8 mouse cellular contexts compared by ENCODE assay signal in the genomic region with DNA sequence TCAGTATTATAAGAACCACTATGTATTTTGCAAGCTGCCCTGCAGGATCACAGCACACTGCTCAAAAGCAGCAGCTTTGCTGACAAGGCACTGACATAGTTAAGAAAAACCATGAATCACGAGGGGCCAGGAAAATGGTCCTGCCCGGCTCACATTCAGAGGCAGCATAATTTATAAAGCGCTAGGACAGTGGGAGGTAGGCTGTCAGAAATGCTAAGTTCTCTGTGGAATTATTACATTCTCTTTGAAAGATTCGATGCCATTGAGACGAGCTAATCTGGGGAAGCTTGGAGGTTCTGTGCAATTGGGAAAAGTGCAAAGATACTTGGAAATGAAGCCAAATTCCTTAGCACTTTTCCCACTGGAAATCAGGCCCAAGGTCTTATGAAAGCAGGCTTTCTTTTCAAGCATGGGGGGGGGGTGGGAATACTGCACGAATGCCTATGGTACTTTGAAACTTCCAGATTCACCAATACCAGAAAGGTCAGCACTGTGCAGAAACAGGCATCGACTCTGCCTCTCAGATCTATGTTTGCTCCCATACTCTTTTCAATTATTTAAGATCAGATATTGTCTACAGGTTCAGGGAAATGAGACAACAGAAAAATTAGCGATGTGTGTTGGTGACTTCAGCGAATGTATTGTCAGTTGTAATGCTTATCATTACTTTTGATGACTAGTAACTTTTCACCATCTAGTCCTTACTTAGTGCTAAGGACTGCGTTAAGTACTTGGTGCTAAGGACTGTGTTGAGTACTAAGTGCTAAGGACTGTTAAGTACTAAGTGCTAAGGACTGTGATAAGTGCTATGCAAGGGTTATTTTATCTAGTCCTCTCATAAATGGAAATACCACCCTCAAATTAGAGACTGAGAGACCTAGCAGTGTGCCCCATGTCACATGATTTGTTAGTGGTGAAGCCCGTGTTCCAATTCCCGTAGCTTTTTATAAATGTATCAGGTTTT. TPM values are rescaled to one million over a fixed set of nuclear protein-coding genes. Genes with fewer than 3 reads are reported as not detected.
DNase-seq lines count a peak whose midpoint lies in the region; ATAC-seq and TF ChIP-seq lines count a peak whose summit lies in the region.

No protein-coding gene starts in this region.

- no peak for DNase-seq in heart, postnatal 4 days
- peak; percentile 45 for DNase-seq in Muller cell, postnatal 12 days (ENCODE audit: inconsistent ontology term)
- DNase-seq in forebrain, embryonic 10.5 days (ENCODE audit: extremely low spot score, low spot score), result no peak
- peak; percentile 42 for DNase-seq in limb, embryonic 14.5 days (ENCODE audit: low spot score)
- no peak for DNase-seq in cerebellum, adult 9-11 months
- DNase-seq in layer of hippocampus, postnatal 36 days, result no peak
- DNase-seq in right cerebral cortex, postnatal 10 days (ENCODE audit: low spot score in 2 of 2), result no peak

- TF ChIP-seq POLR2A in limb, embryonic 14.5 days (IDR thresholded peaks at IDR 0.05; ENCODE audit: borderline replicate concordance, extremely low read depth, insufficient read depth, insufficient read length), result no peak

- no peak for ATAC-seq in heart, embryonic 13.5 days (ENCODE audit: extremely low read depth, insufficient number of reproducible peaks, low FRiP score, low TSS enrichment)
- ATAC-seq in limb, embryonic 14.5 days (ENCODE audit: low FRiP score, low read depth), result peak; percentile 34; the same call in 1 of the 2 replicates

- no peak overlapping the region; the same call in 1 of the 2 replicates for H3K27ac ChIP-seq in heart, embryonic 13.5 days (replicated peaks)
- H3K27ac ChIP-seq in forebrain, embryonic 10.5 days, result 0 out of 2 replicates have a peak overlapping the region, but pooled peaks have one; percentile 15
- H3K27ac ChIP-seq in limb, embryonic 14.5 days (replicated peaks; ENCODE audit: low read depth, low read length), result 0 out of 2 replicates have a peak overlapping the region, but pooled peaks have one; percentile 6

- no peak overlapping the region for H3K4me3 ChIP-seq in heart, embryonic 13.5 days
- no peak overlapping the region for H3K4me3 ChIP-seq in forebrain, embryonic 10.5 days
- no peak overlapping the region for H3K4me3 ChIP-seq in limb, embryonic 14.5 days (replicated peaks; ENCODE audit: low read length)

- H3K9ac ChIP-seq in heart, embryonic 13.5 days, result no peak overlapping the region
- H3K9ac ChIP-seq in limb, embryonic 14.5 days (ENCODE audit: low read depth, low read length, severe bottlenecking), result 0 out of 2 replicates have a peak overlapping the region, but pooled peaks have one; percentile 21

- H3K4me2 ChIP-seq in heart, embryonic 13.5 days, result 0 out of 2 replicates have a peak overlapping the region, but pooled peaks have one; percentile 4
- H3K4me2 ChIP-seq in limb, embryonic 14.5 days (replicated peaks; ENCODE audit: low read depth, low read length, severe bottlenecking), result peak overlapping the region; percentile 8; the same call in 1 of the 2 replicates

- H3K36me3 ChIP-seq in heart, embryonic 13.5 days, result no peaks in the 10 kb centered on the region
- no peaks in the 10 kb centered on the region for H3K36me3 ChIP-seq in forebrain, embryonic 10.5 days (replicated peaks)
- no peaks in the 10 kb centered on the region for H3K36me3 ChIP-seq in limb, embryonic 14.5 days (ENCODE audit: control insufficient read depth, insufficient read depth, low read length)

- H3K27me3 ChIP-seq in heart, embryonic 13.5 days (replicated peaks), result no peaks in the 10 kb centered on the region
- H3K27me3 ChIP-seq in forebrain, embryonic 10.5 days (ENCODE audit: poor library complexity, severe bottlenecking), result no peaks in the 10 kb centered on the region
- H3K27me3 ChIP-seq in limb, embryonic 14.5 days (ENCODE audit: control insufficient read depth, insufficient read depth, low read length), result no peaks in the 10 kb centered on the region

- H3K9me3 ChIP-seq in heart, embryonic 13.5 days, result no peaks in the 10 kb centered on the region
- H3K9me3 ChIP-seq in forebrain, embryonic 10.5 days, result no peaks in the 10 kb centered on the region
- no peaks in the 10 kb centered on the region for H3K9me3 ChIP-seq in limb, embryonic 14.5 days (ENCODE audit: control insufficient read depth, low read length)

- 0 out of 2 replicates have a peak, but pooled peaks cover 3% of the 10 kb centered on the region for H3K4me1 ChIP-seq in heart, embryonic 13.5 days
- H3K4me1 ChIP-seq in forebrain, embryonic 10.5 days, result peaks cover 20% of the 10 kb centered on the region
- peaks cover 11% of the 10 kb centered on the region for H3K4me1 ChIP-seq in limb, embryonic 14.5 days (ENCODE audit: control insufficient read depth, insufficient read depth, low read length)

- 59% methylated on average over 12 of the region's 12 CpGs for WGBS in heart, embryonic 13.5 days
- 70% methylated on average over 12 of the region's 12 CpGs for WGBS in forebrain, embryonic 10.5 days
- WGBS in limb, embryonic 14.5 days, result 43% methylated on average over 12 of the region's 12 CpGs

RNA-seq across cellular contexts. Expression of a gene that starts 28.4 kb away (rescaled TPM):
- 86.4 and 93.9 TPM in 2 replicates for polyA plus RNA-seq in heart, embryonic 13.5 days (2015; fragmentation: Nextera tagmentation; extraction: Ambion mirVana)
- 10 to 100 TPM; 56.3 to 62.0 TPM for total RNA-seq in heart, postnatal 4 days (2021)
- polyA plus RNA-seq in forebrain, embryonic 10.5 days (2016; fragmentation: Nextera tagmentation; extraction: Ambion mirVana), result 140 and 149 TPM in 2 replicates
- polyA plus RNA-seq in limb, embryonic 14.5 days (2012; rRNA removed), result 109 and 118 TPM in 2 replicates
- polyA plus RNA-seq in limb, embryonic 14.5 days (2014; fragmentation: Nextera tagmentation; extraction: Ambion mirVana), result 174 and 203 TPM in 2 replicates
- total RNA-seq in layer of hippocampus, postnatal 36 days (2021), result 100 to 1,000 TPM; 116 to 135 TPM

Comparison
In these comparisons a context has a peak if more than half of its experiments do, and no peak if none do; other contexts are left out.
1. DNase-seq: peak in Muller cell, postnatal 12 days (single experiment) and limb, embryonic 14.5 days (single experiment); none in heart, postnatal 4 days (single experiment), forebrain, embryonic 10.5 days (single experiment), cerebellum, adult 9-11 months (single experiment), layer of hippocampus, postnatal 36 days (0 of 2) and right cerebral cortex, postnatal 10 days (0 of 2).